Mouse (Mus musculus) embryonic fibroblast, embryonic 13.5 days (primary cell): ENCODE measurements around the gene Fam84b.

Experiments
- CTCF ChIP-seq: IDR thresholded peaks from 2 replicates; pipeline ENCODE4 v1.5.1; 2011; ENCODE audit warnings: mild to moderate bottlenecking, control low read depth, low read length, moderate library complexity, borderline replicate concordance; ENCODE audit not compliant: insufficient read depth
- POLR2A ChIP-seq: IDR thresholded peaks from 2 replicates; pipeline ENCODE4 v1.6.1; 2011; ENCODE audit warnings: low read depth, mild to moderate bottlenecking, control low read depth, low read length, moderate library complexity

- TF ChIP-seq POLR2A (no peak), CTCF (no peak)
These were observed 15.4 kb downstream of the Fam84b start for GRCm38 (mm10) chr15:60838135-60838534.
